Mouse (Mus musculus): ENCODE measurements around the gene Lrrfip1. TPM values are rescaled to one million over a fixed set of nuclear protein-coding genes. Genes with fewer than 3 reads are reported as not detected.

Lrrfip1 gene
- total RNA-seq, 2 experiments from 2014 or later = 75.3 to 80.9 TPM

- DNase-seq = no peak
Observed at GRCm38 (mm10) chr1:91023960-91024359, 25.4 kb downstream of the Lrrfip1 start.

- DNase-seq = no peak
Observed at GRCm38 (mm10) chr1:91024464-91024863, 25.9 kb downstream of the Lrrfip1 start.

- no peak for DNase-seq
Observed at GRCm38 (mm10) chr1:91026945-91027344, 28.4 kb downstream of the Lrrfip1 start.

- no peak for DNase-seq
Observed at GRCm38 (mm10) chr1:91030383-91030782, 31.8 kb downstream of the Lrrfip1 start.

GRCm38 (mm10) chr1:91031547-91031946 is 33.0 kb downstream of the Lrrfip1 start:
- DNase-seq = no peak

- no peak for DNase-seq
Observed at GRCm38 (mm10) chr1:91032393-91032971, 33.9 kb downstream of the Lrrfip1 start.

- no peak for DNase-seq
Observed at GRCm38 (mm10) chr1:91034547-91034946, 36.0 kb downstream of the Lrrfip1 start.

GRCm38 (mm10) chr1:91035266-91035665 is 36.7 kb downstream of the Lrrfip1 start:
- DNase-seq = no peak

- no peak for DNase-seq
Observed at GRCm38 (mm10) chr1:91037213-91037612, 38.7 kb downstream of the Lrrfip1 start.

GRCm38 (mm10) chr1:91038010-91038409 is 39.5 kb downstream of the Lrrfip1 start:
- no peak for DNase-seq

GRCm38 (mm10) chr1:91038531-91038930 is 40.0 kb downstream of the Lrrfip1 start:
- no peak for DNase-seq

GRCm38 (mm10) chr1:91041605-91042004 is 43.1 kb downstream of the Lrrfip1 start:
- DNase-seq = no peak

GRCm38 (mm10) chr1:91043191-91043590 is 44.7 kb downstream of the Lrrfip1 start:
- no peak for DNase-seq

- DNase-seq = no peak
Observed at GRCm38 (mm10) chr1:91044176-91044575, 45.6 kb downstream of the Lrrfip1 start.

- no peak for DNase-seq
Observed at GRCm38 (mm10) chr1:91044648-91045047, 46.1 kb downstream of the Lrrfip1 start.

GRCm38 (mm10) chr1:91046237-91046636 is 47.7 kb downstream of the Lrrfip1 start:
- DNase-seq = no peak

- no peak for DNase-seq
Observed at GRCm38 (mm10) chr1:91049296-91049695, 50.8 kb downstream of the Lrrfip1 start.

- DNase-seq = no peak
Observed at GRCm38 (mm10) chr1:91051461-91052094, 53.0 kb downstream of the Lrrfip1 start.

- DNase-seq = peak; percentile 81
Observed at GRCm38 (mm10) chr1:91052747-91053181, 54.2 kb downstream of the Lrrfip1 start.

- no peak for DNase-seq
Observed at GRCm38 (mm10) chr1:91053218-91054073, 54.9 kb downstream of the Lrrfip1 start.

GRCm38 (mm10) chr1:91054074-91054471 is 55.5 kb downstream of the Lrrfip1 start:
- no peak for DNase-seq

- no peak for DNase-seq
Observed at GRCm38 (mm10) chr1:91054815-91055214, 56.3 kb downstream of the Lrrfip1 start.

- no peak for DNase-seq
Observed at GRCm38 (mm10) chr1:91055744-91056143, 57.2 kb downstream of the Lrrfip1 start.
